Mouse (Mus musculus): Measurements from ENCODE around the gene Lrrc74b. TPM values are rescaled to one million over a fixed set of nuclear protein-coding genes. Genes with fewer than 3 reads are reported as not detected.

Gene Lrrc74b
- total and polyA plus RNA-seq, 3 experiments, result 0.61 TPM; not detected in 2

DNA sequence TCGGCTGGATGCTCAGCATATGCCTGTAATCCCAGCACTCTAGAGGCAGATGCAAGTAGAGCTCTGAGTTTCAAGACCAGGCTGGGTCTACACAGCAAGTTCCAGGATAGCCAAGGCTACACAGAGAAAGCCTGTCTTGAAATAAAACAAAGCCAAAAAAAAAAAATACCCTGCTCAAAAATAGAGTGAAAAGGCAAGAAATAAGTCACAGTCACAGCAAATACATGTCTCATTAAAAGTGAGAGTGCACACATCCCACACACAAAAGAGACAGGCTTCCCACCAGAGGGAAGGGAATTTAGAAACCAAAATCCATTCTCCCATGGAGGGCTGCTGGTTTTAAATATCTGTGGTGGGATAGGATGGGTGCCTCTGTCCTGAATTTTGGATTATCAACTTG lies 2.5 kb upstream of the Lrrc74b start:
- H3K4me3 ChIP-seq, result no peak overlapping the region
- no peak overlapping the region for H3K9ac ChIP-seq (ENCODE audit: low read depth, low read length)
- TF ChIP-seq POLR2A (IDR thresholded peaks at IDR 0.05; ENCODE audit: insufficient read depth, low read depth, low read length) (no peak), EP300 (IDR thresholded peaks at IDR 0.05; ENCODE audit: insufficient read depth, low read depth, low read length) (no peak), CTCF (IDR thresholded peaks at IDR 0.05) (no peak)
- intact Hi-C loops (cut with DNase I), result no loop called here
- 75% methylated on average over 1 of the region's 1 CpGs for WGBS
- DNase-seq, result no peak
- no peaks in the 10 kb centered on the region for H3K4me1 ChIP-seq (ENCODE audit: control insufficient read depth, insufficient read depth, low read length)
- H3K27ac ChIP-seq, result no peak overlapping the region
- no peaks in the 10 kb centered on the region for H3K27me3 ChIP-seq (ENCODE audit: control insufficient read depth, insufficient read depth, low read length)
- H3K36me3 ChIP-seq (ENCODE audit: control insufficient read depth, insufficient read depth, low read length), result no peaks in the 10 kb centered on the region
- H3K79me2 ChIP-seq (replicated peaks; ENCODE audit: control insufficient read depth, insufficient read depth, low read length), result no peaks in the 10 kb centered on the region

DNA sequence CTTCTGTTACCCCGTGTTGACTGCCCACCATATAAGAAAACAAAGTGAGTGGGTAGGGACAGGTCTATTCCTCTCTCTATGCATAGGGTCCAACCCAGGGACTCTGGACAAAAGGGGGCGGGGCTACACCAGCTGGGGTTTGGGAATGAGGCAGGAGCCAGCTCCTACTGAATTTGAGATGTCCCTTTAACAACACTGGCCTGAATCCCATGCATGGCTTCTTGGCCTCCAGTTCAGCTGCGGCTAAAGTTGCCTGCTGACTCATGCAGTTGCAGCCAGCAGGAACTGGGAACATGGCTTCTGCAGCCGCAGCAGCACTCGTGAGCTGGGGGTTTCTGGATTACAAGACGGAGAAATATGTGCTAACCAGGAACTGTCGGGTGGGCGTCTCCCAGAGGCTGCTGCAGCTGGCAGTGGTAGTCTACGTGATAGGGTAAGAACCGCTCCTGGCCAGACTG lies 733 bp upstream of the Lrrc74b start, which contains the start of gene P2rx6:
P2rx6 (plus strand) TSS at position 135 of the 458 bp plus-strand sequence.
- TF ChIP-seq CTCF (IDR thresholded peaks at IDR 0.05), result no peak
- TF ChIP-seq EP300 (IDR thresholded peaks at IDR 0.05; ENCODE audit: insufficient read depth, low read depth, low read length), result no peak
- TF ChIP-seq POLR2A (IDR thresholded peaks at IDR 0.05; ENCODE audit: insufficient read depth, low read depth, low read length), result no peak
- H3K4me3 ChIP-seq, result peak within 1 kb of the TSS; percentile 44
- peak; percentile 58 to 69 for DNase-seq
- WGBS, result 4% methylated on average over 10 of the region's 10 CpGs
- H3K4me1 ChIP-seq (ENCODE audit: control insufficient read depth, insufficient read depth, low read length), result no peaks in the 10 kb centered on the region
- no peaks in the 10 kb centered on the region for H3K36me3 ChIP-seq (ENCODE audit: control insufficient read depth, insufficient read depth, low read length)
- no peaks in the 10 kb centered on the region for H3K27me3 ChIP-seq (ENCODE audit: control insufficient read depth, insufficient read depth, low read length)
- 0 out of 2 replicates have a peak within 1 kb of the TSS, but pooled peaks have one; percentile 3 for H3K9ac ChIP-seq (ENCODE audit: low read depth, low read length)
- intact Hi-C loops (cut with DNase I), result no loop called here
- H3K27ac ChIP-seq, result no peak within 1 kb of the TSS; the same call in 1 of the 2 replicates
- H3K79me2 ChIP-seq (replicated peaks; ENCODE audit: control insufficient read depth, insufficient read depth, low read length), result no peaks in the 10 kb centered on the region

DNA sequence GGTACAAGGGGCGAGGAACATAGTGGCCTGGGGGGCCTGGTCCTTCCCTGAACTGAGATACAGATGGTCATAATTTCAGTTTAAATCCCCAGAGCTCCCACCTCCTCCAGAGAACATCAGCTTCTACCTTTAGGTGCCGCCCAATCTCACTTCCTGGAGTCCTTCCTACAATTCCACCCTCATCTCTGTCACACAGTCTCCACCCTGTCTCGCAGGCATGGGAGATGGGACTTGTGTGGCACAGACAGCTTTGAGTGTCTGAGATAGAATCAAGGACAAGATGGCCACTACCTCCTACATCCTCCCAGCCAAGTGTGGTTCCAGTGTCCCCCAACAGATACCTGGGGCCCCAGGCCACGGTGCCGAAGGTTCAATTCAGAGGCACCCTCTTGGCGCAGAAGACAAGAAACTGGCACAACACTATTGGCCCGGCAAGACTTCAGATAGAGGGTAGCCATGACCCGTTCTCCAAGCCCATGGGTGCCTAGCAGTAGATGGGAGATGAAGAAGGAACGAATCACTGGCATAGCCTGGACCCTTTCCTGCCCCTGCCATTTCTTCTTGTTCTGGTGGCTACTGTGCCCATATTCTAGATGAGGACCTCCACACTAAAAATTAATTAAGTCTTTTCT lies 1.5 kb downstream of the Lrrc74b start:
- Histone ChIP-seq H3K79me2 (replicated peaks; ENCODE audit: control insufficient read depth, insufficient read depth, low read length) (no peaks in the 10 kb centered on the region), H3K4me1 (ENCODE audit: control insufficient read depth, insufficient read depth, low read length) (no peaks in the 10 kb centered on the region), H3K4me3 (no peak overlapping the region), H3K9ac (ENCODE audit: low read depth, low read length) (no peak overlapping the region), H3K27ac (no peak overlapping the region), H3K27me3 (ENCODE audit: control insufficient read depth, insufficient read depth, low read length) (no peaks in the 10 kb centered on the region), H3K36me3 (ENCODE audit: control insufficient read depth, insufficient read depth, low read length) (no peaks in the 10 kb centered on the region)
- intact Hi-C loops (cut with DNase I), result loop anchor here (2.0 to 5.0 kb wide), 2 partner anchors 167 to 253 kb away; no protein-coding TSS in a partner anchor
- DNase-seq, result no peak
- no peak for TF ChIP-seq POLR2A (IDR thresholded peaks at IDR 0.05; ENCODE audit: insufficient read depth, low read depth, low read length)
- TF ChIP-seq EP300 (IDR thresholded peaks at IDR 0.05; ENCODE audit: insufficient read depth, low read depth, low read length), result no peak
- TF ChIP-seq CTCF (IDR thresholded peaks at IDR 0.05), result no peak
- 76% methylated on average over 9 of the region's 9 CpGs for WGBS

DNA sequence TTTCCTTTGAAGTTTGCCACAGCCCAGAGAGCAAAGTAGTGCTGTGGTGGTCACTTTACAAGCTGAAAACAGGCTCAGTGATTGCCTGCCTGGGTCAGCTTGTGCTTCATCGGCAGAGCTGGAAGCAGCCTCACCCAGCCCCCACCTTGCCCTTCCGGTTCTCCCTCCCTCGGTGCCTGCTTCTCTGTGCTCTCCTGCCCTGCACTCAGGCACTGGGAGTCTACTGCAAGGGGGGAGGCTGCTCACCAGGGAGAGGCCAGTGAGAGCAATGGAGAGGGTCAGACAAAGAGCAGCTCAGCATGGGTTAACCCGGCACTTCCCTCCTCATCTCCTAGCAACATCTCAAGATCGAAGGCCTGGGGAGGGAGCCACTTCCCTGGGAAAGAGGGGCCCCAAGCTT lies 2.2 kb downstream of the Lrrc74b start:
- H3K27me3 ChIP-seq (ENCODE audit: control insufficient read depth, insufficient read depth, low read length), result no peaks in the 10 kb centered on the region
- H3K9ac ChIP-seq (ENCODE audit: low read depth, low read length), result no peak overlapping the region
- WGBS, result 9% methylated on average over 5 of the region's 5 CpGs
- H3K4me1 ChIP-seq (ENCODE audit: control insufficient read depth, insufficient read depth, low read length), result no peaks in the 10 kb centered on the region
- no peak for DNase-seq
- no peak overlapping the region for H3K27ac ChIP-seq
- no peak for TF ChIP-seq POLR2A (IDR thresholded peaks at IDR 0.05; ENCODE audit: insufficient read depth, low read depth, low read length)
- no peak for TF ChIP-seq CTCF (IDR thresholded peaks at IDR 0.05)
- TF ChIP-seq EP300 (IDR thresholded peaks at IDR 0.05; ENCODE audit: insufficient read depth, low read depth, low read length), result no peak
- no peak overlapping the region for H3K4me3 ChIP-seq
- H3K79me2 ChIP-seq (replicated peaks; ENCODE audit: control insufficient read depth, insufficient read depth, low read length), result no peaks in the 10 kb centered on the region
- intact Hi-C loops (cut with DNase I), result loop anchor here (1.0 to 5.0 kb wide), 3 partner anchors 55 to 253 kb away; no protein-coding TSS in a partner anchor
- no peaks in the 10 kb centered on the region for H3K36me3 ChIP-seq (ENCODE audit: control insufficient read depth, insufficient read depth, low read length)

DNA sequence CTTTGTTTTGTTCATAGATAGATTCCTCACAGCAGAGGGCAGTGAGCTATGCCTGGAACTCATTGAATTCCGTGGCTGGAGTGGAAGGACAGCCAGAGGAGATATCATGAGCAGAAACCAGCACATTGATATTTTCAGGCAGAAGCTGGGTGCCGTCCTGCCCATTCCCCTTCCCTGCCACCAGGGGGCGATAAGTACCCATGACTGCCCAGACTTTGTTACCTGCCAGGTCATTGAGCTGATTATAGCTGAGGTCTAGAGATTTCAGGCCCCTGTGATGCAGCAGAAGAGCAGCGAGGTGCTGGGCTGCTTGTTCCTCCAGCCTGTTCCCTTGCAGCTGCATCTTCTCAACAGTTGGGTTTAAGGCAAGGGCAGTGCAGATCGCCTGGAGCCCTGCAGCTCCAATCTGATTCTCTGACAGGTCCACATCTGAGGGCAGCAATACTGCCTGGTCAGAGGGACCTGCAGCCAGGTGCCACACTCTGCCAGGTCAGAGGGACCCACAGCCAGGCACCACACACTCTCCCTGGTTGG lies 3.0 kb downstream of the Lrrc74b start:
- WGBS, result 4% methylated on average over 5 of the region's 5 CpGs
- Histone ChIP-seq H3K9ac (ENCODE audit: low read depth, low read length) (no peak overlapping the region), H3K27me3 (ENCODE audit: control insufficient read depth, insufficient read depth, low read length) (no peaks in the 10 kb centered on the region), H3K27ac (no peak overlapping the region), H3K4me3 (no peak overlapping the region), H3K4me1 (ENCODE audit: control insufficient read depth, insufficient read depth, low read length) (no peaks in the 10 kb centered on the region), H3K36me3 (ENCODE audit: control insufficient read depth, insufficient read depth, low read length) (no peaks in the 10 kb centered on the region), H3K79me2 (replicated peaks; ENCODE audit: control insufficient read depth, insufficient read depth, low read length) (no peaks in the 10 kb centered on the region)
- TF ChIP-seq EP300 (IDR thresholded peaks at IDR 0.05; ENCODE audit: insufficient read depth, low read depth, low read length), result 0 out of 2 replicates have a peak, but pooled peaks have one; percentile 63
- peak; percentile 99 for TF ChIP-seq CTCF (IDR thresholded peaks at IDR 0.05)
- TF ChIP-seq POLR2A (IDR thresholded peaks at IDR 0.05; ENCODE audit: insufficient read depth, low read depth, low read length), result no peak
- intact Hi-C loops (cut with DNase I), result loop anchor here (1.0 to 5.0 kb wide), 3 partner anchors 56 to 254 kb away; no protein-coding TSS in a partner anchor
- peak; percentile 65 to 73 for DNase-seq

DNA sequence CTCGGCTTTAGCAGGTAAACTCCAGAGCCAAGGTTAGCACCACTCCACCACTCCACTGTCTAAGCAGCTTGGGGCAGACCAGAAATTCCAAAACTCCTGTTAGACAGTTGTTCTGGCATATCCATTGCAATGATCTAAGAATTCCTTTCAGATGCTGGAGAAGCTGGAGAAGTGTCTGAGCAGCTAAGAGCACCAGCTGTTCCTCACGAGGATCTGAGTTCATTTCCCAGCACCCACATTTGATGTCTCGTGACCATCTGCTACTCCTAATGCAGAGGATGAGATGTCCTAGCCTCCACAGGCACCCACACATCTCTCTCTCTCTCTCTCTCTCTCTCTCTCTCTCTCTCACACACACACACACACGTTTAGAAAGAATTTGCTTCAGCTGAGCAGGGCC lies 4.1 kb downstream of the Lrrc74b start:
- no peak for TF ChIP-seq CTCF (IDR thresholded peaks at IDR 0.05)
- TF ChIP-seq EP300 (IDR thresholded peaks at IDR 0.05; ENCODE audit: insufficient read depth, low read depth, low read length), result no peak
- TF ChIP-seq POLR2A (IDR thresholded peaks at IDR 0.05; ENCODE audit: insufficient read depth, low read depth, low read length), result no peak
- no peak overlapping the region for H3K4me3 ChIP-seq
- H3K4me1 ChIP-seq (ENCODE audit: control insufficient read depth, insufficient read depth, low read length), result no peaks in the 10 kb centered on the region
- no peak overlapping the region for H3K27ac ChIP-seq
- 58% methylated on average over 4 of the region's 4 CpGs for WGBS
- no peak overlapping the region for H3K9ac ChIP-seq (ENCODE audit: low read depth, low read length)
- no peak for DNase-seq
- H3K79me2 ChIP-seq (replicated peaks; ENCODE audit: control insufficient read depth, insufficient read depth, low read length), result no peaks in the 10 kb centered on the region
- H3K27me3 ChIP-seq (ENCODE audit: control insufficient read depth, insufficient read depth, low read length), result no peaks in the 10 kb centered on the region
- intact Hi-C loops (cut with DNase I), result loop anchor here (5.0 kb wide), 1 partner anchor 255 kb away; no protein-coding TSS in a partner anchor
- H3K36me3 ChIP-seq (ENCODE audit: control insufficient read depth, insufficient read depth, low read length), result no peaks in the 10 kb centered on the region

Data from heart, adult 2 months (tissue).